Mouse (Mus musculus) thymus, adult 18-20 months (tissue): ENCODE results near the gene Vmn2r103.

Experiments
- DNase-seq, 2 experiments: peaks; one replicate each; pipeline ENCODE4 v3.0.0; 2022; ENCODE audit warnings: mixed read lengths in 2 of 2

Gene Vmn2r103

DNA sequence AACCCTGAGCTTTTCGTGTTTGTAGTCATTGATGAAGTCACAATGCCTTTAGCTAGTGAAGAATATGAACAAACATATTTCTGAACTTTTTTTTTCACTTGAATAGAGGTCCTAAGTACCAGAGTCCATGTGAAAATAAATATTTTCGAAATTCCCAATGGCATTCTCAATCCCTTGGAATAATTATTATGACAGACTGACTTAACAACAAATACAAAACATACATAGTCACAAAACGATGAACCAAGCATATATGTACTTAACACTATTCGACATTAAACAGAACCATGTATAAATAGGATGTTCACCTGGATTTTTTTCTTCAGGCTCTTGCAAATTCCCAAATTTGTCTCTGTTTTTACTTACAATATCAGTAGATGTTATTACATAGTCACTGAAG is at the start of gene Vmn2r103:
TSS of gene Vmn2r103 (plus strand) at position 301 of the 400 bp plus-strand sequence.
- no peak for DNase-seq

DNA sequence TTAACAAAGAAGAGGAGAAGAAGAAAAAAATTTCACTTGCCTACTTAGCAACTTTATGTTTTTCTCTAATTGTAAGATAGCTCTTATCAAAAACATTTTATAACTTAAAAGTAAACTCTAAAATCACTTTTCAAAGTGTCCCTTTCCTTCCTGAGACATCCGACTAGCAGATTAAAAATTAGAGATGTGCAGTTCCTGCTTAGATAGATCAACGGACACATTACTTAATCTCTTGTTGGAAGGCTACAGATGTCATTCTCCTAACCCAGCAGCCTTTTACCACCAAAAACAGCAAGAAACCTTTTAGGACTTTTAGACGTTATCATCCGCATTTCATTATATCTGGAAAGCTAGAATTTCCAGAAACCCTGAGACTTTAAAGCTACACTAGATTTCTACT is 5.8 kb downstream of the Vmn2r103 start:
- no peak for DNase-seq

DNA sequence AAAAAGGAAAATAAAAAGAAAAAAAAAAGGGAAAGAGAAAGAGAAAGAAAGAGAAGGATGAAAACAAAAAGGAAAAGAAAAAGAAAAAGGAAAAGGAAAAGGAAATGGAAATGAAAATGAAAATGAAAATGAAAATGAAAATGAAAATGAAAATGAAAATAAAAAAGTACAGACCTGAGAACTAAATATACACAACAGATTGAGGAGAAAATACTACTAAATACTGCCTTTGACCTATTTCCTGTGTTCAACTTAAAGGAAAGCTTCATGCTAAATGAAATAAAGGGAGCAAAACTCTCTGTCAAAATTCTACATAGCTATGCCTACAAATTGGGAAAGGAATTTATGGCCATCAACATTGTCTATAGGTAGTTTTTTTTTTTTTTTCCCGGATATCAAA is 16.1 kb downstream of the Vmn2r103 start:
- no peak for DNase-seq
